Mouse (Mus musculus): ENCODE results near the gene Bdh2. TPM values are rescaled to one million over a fixed set of nuclear protein-coding genes. Genes with fewer than 3 reads are reported as not detected.
A peak's percentile ranks its signal among the peaks of the same experiment; 100 is the strongest.

Gene Bdh2
- total RNA-seq, 2 experiments from 2014 or later = 3.7 to 4.7 TPM

DNA sequence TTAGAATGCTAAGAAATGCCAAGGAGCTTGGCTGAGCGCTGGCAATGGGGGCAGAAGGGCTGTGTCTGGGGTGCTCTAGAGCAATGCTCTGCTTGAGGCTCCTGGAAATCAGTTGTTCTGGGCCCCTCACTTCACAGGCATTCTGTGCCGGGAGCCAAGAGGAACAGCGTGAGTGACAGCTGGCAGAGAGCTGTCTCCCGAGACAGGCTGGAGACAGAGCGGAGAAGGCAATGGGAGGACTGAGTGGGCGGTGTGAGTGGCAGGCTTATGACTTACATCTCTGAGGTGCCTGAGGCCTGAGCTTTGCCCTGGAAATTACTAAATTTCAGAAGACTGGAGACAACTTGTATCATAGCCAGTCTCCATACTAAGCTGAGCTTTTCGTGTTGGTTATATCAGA lies 12.7 kb downstream of the Bdh2 start:
- intact Hi-C loops (cut with DNase I) = loop anchor here (5.0 kb wide), 1 partner anchor 109 kb away; no protein-coding TSS in a partner anchor
- DNase-seq = peak; percentile 22 to 23

GRCm38 (mm10) chr3:135295559-135295958 lies 14.5 kb downstream of the Bdh2 start:
- DNase-seq = no peak
- intact Hi-C loops (cut with DNase I) = no loop called here

DNA sequence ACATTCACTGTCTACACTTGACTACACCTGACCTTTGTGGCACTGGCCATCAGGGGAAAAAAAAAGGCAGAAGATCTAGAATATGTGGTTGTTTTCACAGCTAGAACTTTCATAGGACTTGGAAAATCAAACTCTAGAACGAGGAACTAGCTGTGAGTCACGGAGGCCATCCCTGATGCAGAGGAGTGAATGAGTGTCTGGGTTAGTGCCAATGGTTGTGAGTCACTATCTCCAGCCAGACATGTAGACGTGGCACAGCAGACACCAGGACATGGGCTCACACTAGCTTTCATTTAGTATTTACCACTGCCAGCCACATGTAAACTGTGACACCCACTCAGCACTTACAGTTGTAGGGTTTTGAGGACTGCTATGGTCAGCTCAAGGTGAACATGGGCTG lies 17.5 kb downstream of the Bdh2 start:
- peak in 1 of 2 experiments; percentile 15 for DNase-seq
- intact Hi-C loops (cut with DNase I) = no loop called here

GRCm38 (mm10) chr3:135300081-135300480 lies 19.1 kb downstream of the Bdh2 start:
- no peak for DNase-seq
- intact Hi-C loops (cut with DNase I) = no loop called here

DNA sequence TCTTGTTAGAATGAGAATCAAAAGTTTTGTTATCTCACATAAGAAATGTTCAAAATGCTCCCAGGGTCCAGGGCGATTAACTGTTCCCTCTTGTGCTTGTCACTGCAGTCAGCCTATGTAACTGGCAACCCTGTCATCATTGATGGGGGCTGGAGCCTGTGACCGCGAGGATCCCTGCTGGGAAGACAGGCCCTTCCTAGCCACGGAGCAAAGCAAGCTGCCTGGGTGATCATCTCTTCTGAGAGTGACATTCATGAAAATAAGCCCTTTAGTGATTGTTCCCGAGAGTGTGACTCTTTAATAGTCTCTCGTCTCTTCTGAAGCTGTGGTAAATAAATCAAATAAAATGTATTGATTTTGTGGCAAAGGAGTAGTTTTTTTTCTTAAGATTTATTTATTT lies 23.0 kb downstream of the Bdh2 start:
- DNase-seq = no peak
- intact Hi-C loops (cut with DNase I) = no loop called here

- DNase-seq = no peak
- intact Hi-C loops (cut with DNase I) = no loop called here
These were observed 23.5 kb downstream of the Bdh2 start for GRCm38 (mm10) chr3:135304566-135304965.

- intact Hi-C loops (cut with DNase I) = no loop called here
- peak; percentile 12 to 21 for DNase-seq
These were observed 26.6 kb downstream of the Bdh2 start, which contains the start of gene Slc9b2 for GRCm38 (mm10) chr3:135307411-135308259. Slc9b2 (plus strand) TSS chr3:135307700.

GRCm38 (mm10) chr3:135312916-135313491 lies 32.0 kb downstream of the Bdh2 start:
- intact Hi-C loops (cut with DNase I) = no loop called here
- DNase-seq = no peak

GRCm38 (mm10) chr3:135313727-135314126 lies 32.7 kb downstream of the Bdh2 start:
- DNase-seq = no peak
- intact Hi-C loops (cut with DNase I) = no loop called here

- intact Hi-C loops (cut with DNase I) = no loop called here
- DNase-seq = no peak
These were observed 33.8 kb downstream of the Bdh2 start for GRCm38 (mm10) chr3:135314811-135315210.

GRCm38 (mm10) chr3:135315720-135316425 lies 34.9 kb downstream of the Bdh2 start:
- intact Hi-C loops (cut with DNase I) = no loop called here

DNA sequence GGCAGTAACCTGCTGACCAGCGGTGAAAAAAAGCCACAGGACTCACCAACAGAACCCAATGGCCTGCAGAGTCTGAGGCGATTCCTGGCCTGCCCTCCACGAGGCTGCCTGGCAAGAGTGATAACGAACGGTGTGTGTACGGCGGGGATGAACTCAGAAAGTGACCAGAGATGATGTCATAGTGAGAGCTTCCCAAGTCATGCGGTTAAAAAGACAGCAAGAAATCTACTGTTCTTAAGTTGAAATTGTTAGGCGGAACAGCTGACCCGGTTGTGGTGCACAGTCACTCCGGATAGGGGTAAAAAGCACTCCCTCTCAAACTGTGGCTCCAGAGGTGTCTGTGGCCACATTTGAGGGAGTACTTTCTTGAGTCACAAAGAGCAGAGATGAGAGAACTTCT lies 37.3 kb downstream of the Bdh2 start:
- intact Hi-C loops (cut with DNase I) = no loop called here
- no peak for DNase-seq

More at GRCm38 (mm10) chr3:135315720-135316425, 34.9 kb downstream of the Bdh2 start:
- no peak for DNase-seq

DNA sequence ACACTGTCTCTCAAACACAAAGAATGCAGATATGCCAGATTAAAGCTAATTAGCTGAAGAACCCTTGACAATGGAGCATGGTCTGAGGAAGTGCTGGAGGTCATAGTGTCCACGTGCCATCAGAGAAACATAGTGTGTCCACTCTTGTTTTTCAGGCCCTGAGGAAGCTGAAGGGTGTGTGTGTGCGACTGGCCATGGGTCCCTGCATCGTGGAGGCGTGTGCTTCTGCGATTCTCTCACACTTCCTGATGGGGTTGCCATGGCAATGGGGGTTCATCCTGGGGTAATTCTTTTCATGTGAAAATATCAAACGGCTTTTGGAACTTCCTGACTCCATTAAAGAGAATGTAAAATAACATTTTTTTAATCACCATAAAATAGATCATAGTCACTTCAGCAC lies 43.3 kb downstream of the Bdh2 start:
- intact Hi-C loops (cut with DNase I) = no loop called here
- no peak for DNase-seq

DNA sequence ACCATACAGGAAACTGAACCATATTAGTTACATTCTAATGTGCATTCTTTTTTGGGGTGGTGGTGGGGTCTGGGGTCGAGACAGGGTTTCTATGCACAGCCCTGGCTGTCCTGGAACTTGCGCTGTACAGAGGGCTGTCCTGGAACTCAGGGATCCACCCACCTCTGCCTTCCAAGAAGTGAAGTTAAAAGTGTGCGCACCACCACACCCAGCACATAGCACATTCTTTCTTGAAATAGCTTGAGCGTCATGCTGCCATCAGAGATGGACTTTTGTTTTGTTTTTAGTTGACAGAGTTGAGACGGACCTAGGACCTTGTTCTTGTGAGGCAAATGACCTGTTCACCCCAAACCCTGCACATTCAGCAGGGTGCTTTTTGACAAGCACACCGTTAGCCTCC lies 46.2 kb downstream of the Bdh2 start:
- no peak for DNase-seq
- intact Hi-C loops (cut with DNase I) = no loop called here

DNA sequence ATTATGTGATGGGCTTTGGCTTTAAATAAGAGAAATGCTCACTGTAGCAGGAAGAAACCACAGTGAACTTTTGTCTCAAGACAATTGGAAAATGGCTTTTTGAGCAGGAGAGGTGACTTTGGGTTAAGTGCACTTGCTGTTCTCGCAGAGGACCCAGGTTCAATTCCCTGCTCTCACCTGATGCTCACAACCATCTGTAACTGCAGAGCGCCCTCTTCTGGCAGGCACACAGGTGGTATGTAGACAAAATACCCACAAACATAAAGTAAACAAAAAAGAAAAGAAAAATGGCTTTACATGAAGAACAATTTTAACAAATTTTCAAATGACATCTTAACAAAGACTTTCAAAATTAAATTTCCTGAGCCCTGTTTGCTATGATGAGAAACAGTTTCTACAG lies 46.6 kb downstream of the Bdh2 start:
- no peak for DNase-seq
- intact Hi-C loops (cut with DNase I) = no loop called here

DNA sequence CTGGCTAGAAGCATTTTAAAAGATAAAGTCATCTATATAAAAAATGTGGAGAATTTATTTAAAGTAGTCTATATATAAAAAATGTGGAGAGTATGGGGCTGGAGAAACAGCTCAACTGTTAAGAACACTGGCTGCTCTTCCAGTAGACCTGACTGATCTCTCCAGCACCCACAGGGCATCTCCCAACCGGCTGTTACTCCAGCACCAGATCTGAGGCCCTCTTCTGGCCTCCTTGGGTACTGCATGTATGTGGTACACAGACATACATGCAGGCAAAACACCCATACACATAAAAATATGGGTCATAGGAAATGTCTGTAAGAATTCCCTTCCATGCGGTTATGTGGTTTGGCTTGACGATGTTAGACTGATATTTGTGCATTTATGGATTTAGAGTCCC lies 47.5 kb downstream of the Bdh2 start:
- peak; percentile 25 to 49 for DNase-seq
- intact Hi-C loops (cut with DNase I) = no loop called here

GRCm38 (mm10) chr3:135332691-135333090 lies 51.7 kb downstream of the Bdh2 start:
- intact Hi-C loops (cut with DNase I) = no loop called here

DNA sequence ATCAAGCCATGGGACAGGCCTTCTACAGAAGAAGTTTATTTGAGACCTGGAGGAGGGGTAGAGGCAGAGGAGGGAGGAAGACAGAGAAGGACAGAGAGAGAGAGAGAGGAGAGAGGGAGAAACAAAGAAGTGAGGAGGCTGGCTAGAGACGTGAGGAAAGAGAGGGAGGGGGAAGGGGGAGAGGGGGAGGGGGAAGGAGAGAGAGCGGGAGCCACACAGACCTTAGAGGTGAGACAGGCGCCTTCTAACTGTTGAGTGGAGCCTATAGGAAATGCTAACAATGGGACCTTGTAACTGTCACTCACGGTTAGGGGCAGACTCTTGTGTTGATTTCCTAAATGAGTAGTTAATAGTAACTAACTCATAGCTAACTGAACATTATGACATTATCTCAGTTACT lies 52.7 kb downstream of the Bdh2 start:
- intact Hi-C loops (cut with DNase I) = no loop called here
- no peak for DNase-seq

More at GRCm38 (mm10) chr3:135332691-135333090, 51.7 kb downstream of the Bdh2 start:
- DNase-seq = no peak

DNA sequence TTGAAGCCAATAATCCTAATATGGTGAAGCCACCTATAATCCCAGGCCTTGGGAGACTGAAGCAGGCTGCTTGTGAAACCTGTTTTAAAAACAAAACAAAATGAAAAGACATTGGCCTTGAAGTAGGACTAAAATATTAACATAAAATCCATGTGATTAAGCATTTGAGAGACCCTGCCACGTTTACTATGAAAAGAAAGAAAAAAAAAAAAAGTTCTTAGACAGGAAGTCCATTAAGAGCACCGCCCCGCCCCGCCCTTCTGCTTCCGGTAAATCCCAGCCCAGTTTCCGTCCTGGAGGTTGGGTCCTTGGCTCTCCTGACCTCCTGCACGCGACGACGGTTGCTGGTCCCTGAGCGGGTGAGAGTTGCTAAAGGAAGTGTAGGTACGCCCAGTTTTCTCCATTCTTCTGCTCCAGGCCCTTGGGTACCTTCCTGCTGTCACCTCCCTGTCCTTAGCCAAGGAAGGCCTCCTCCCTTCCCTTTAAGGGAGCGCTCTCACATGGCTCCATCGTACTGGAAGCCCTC lies 66.8 kb downstream of the Bdh2 start, which contains the start of gene Slc9b1:
Slc9b1 (plus strand) TSS at position 291 of the 526 bp plus-strand sequence.
- intact Hi-C loops (cut with DNase I) = no loop called here
- no peak for DNase-seq

DNA sequence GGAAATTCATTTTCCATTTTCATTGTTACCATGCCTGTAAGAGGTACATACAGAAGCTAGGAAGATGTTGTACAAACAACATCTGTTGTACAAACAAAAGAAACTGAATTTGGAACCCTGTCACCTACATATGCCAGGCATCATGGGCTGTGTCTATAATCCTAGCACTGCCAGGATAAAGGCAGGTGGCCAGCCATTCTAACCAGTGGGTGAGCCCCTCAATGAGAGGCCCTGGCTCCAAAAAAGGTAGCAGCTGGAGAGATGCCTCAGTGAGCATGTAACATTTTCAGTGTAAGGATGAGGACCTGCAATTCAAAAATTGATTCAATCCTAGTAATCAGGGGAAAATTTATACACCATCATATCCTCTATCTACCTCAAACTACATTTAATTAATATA lies 68.0 kb downstream of the Bdh2 start:
- no peak for DNase-seq
- intact Hi-C loops (cut with DNase I) = no loop called here

DNA sequence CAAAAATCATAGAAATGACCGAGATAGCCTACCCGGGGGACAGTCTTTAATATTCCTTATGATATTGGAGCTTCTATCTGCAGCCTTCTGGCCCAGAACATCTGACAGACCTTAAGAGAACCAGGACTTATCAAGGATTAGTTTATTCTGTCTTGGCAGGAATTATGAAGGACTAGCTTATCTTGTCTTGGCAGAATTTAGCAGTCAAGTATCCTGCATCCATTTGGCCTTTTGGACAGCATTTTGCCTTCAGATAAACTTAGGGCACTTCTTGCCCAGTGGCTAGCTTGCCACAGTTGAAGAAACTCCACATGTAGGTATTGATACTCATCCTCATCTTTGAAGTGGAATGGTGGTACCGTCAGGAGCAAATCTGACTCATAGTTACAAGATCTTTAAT lies 70.8 kb downstream of the Bdh2 start:
- intact Hi-C loops (cut with DNase I) = no loop called here
- DNase-seq = no peak

All from heart, postnatal 14 days (tissue).